Mouse (Mus musculus) liver, embryonic 12.5 days (tissue): ENCODE results near the gene Ofd1. TPM values are rescaled to one million over a fixed set of nuclear protein-coding genes. Genes with fewer than 3 reads are reported as not detected.

Experiments used
- ATAC-seq: fragments of 200-750 bp; cut with Nextera tagmentation; 2 replicates; pipeline ENCODE4 v1.8.0; 2017; ENCODE audit warnings: moderate number of reproducible peaks, mild to moderate bottlenecking, moderate library complexity
- H3K27ac ChIP-seq: fragments of 300-500 bp; sonication (generic); 2 replicates; pipeline ENCODE4 v1.5.1; 2016; ENCODE audit warnings: mild to moderate bottlenecking
- H3K27me3 ChIP-seq: fragments of 300-500 bp; sonication (generic); replicated peaks from 2 replicates; pipeline ENCODE4 v1.6.1; 2016; ENCODE audit warnings: mild to moderate bottlenecking, moderate library complexity
- H3K36me3 ChIP-seq: fragments of 300-500 bp; sonication (generic); 2 replicates; pipeline ENCODE4 v1.6.1; 2016; ENCODE audit warnings: mild to moderate bottlenecking, moderate library complexity
- H3K4me1 ChIP-seq: fragments of 300-500 bp; sonication (generic); 2 replicates; pipeline ENCODE4 v1.6.1; 2016
- H3K4me2 ChIP-seq: fragments of 300-500 bp; sonication (generic); 2 replicates; pipeline ENCODE4 v1.6.1; 2016; ENCODE audit warnings: mild to moderate bottlenecking, moderate library complexity
- H3K4me3 ChIP-seq: fragments of 300-500 bp; sonication (generic); 2 replicates; pipeline ENCODE4 v1.5.1; 2016; ENCODE audit warnings: mild to moderate bottlenecking, moderate library complexity
- H3K9ac ChIP-seq: fragments of 300-500 bp; sonication (generic); 2 replicates; pipeline ENCODE4 v1.6.1; 2016; ENCODE audit warnings: mild to moderate bottlenecking, moderate library complexity
- H3K9me3 ChIP-seq: fragments of 300-500 bp; sonication (generic); replicated peaks from 2 replicates; pipeline ENCODE4 v1.6.1; 2016; ENCODE audit warnings: mild to moderate bottlenecking, moderate library complexity
- WGBS: fragments of 180-500 bp; shearing (Covaris S2); methylation state at CpG from one replicate; pipeline ENCODE4 v1.1.7; 2016; ENCODE audit not compliant: insufficient replicate concordance; 5-methylcytosine and 5-hydroxymethylcytosine counted together
- polyA plus RNA-seq: library from polyadenylated mRNA; unstranded; fragments of >200 nt; fragmentation: Nextera tagmentation; extraction: Ambion mirVana; gene quantifications from 2 replicates; pipeline ENCODE4 v1.2.1, GENCODE M21; 2016

The Ofd1 gene
- polyA plus RNA-seq = 4.4 and 4.7 TPM in 2 replicates

- Histone ChIP-seq H3K27me3 (peaks cover 18% of the 10 kb centered on the region), H3K9me3 (no peaks in the 10 kb centered on the region), H3K36me3 (no peaks in the 10 kb centered on the region), H3K4me1 (peaks cover 29% of the 10 kb centered on the region), H3K4me3 (peak within 1 kb of the TSS; percentile 70), H3K9ac (peak within 1 kb of the TSS; percentile 82), H3K27ac (peak within 1 kb of the TSS; percentile 66; the same call in 1 of the 2 replicates), H3K4me2 (peak within 1 kb of the TSS; percentile 77)
- peak; percentile 99 for ATAC-seq
- 12% methylated on average over 34 of the region's 44 CpGs for WGBS
Observed at GRCm38 (mm10) chrX:166440616-166441063, at the start of gene Ofd1. Ofd1 (minus strand) TSS chrX:166440704.

- Histone ChIP-seq H3K4me2 (peak within 1 kb of the TSS; percentile 69), H3K27ac (peak within 1 kb of the TSS; percentile 75), H3K4me3 (peak within 1 kb of the TSS; percentile 74), H3K9me3 (no peaks in the 10 kb centered on the region), H3K4me1 (peaks cover 10% of the 10 kb centered on the region; the same call in 1 of the 2 replicates), H3K27me3 (0 out of 2 replicates have a peak, but pooled peaks cover 7% of the 10 kb centered on the region), H3K36me3 (peaks cover 18% of the 10 kb centered on the region; the same call in 1 of the 2 replicates), H3K9ac (peak within 1 kb of the TSS; percentile 78)
- ATAC-seq = peak; percentile 98
- 16% methylated on average over 37 of the region's 41 CpGs for WGBS
Observed at GRCm38 (mm10) chrX:166479365-166479983, 39.0 kb upstream of the Ofd1 start, which contains the start of gene Rab9. Rab9 (minus strand) TSS chrX:166479867.

- 11% methylated on average over 28 of the region's 28 CpGs for WGBS
- peaks cover 18% of the 10 kb centered on the region; the same call in 1 of the 2 replicates for H3K36me3 ChIP-seq
Observed at GRCm38 (mm10) chrX:166478631-166479364, 38.3 kb upstream of the Ofd1 start.

GRCm38 (mm10) chrX:166477393-166477792, 36.9 kb upstream of the Ofd1 start:
- Histone ChIP-seq H3K9ac (no peak overlapping the region), H3K4me1 (peaks cover 18% of the 10 kb centered on the region; the same call in 1 of the 2 replicates), H3K27me3 (0 out of 2 replicates have a peak, but pooled peaks cover 2% of the 10 kb centered on the region), H3K4me2 (peak overlapping the region; percentile 69; the same call in 1 of the 2 replicates), H3K27ac (no peak overlapping the region), H3K4me3 (no peak overlapping the region), H3K9me3 (no peaks in the 10 kb centered on the region), H3K36me3 (peaks cover 18% of the 10 kb centered on the region; the same call in 1 of the 2 replicates)
- ATAC-seq = no peak
- 71% methylated on average over 6 of the region's 6 CpGs for WGBS

More at GRCm38 (mm10) chrX:166478631-166479364, 38.3 kb upstream of the Ofd1 start:
- ATAC-seq = peak; percentile 29
- H3K9ac ChIP-seq = peak overlapping the region; percentile 78
- peak overlapping the region; percentile 69 for H3K4me2 ChIP-seq
- 0 out of 2 replicates have a peak, but pooled peaks cover 7% of the 10 kb centered on the region for H3K27me3 ChIP-seq
- H3K4me1 ChIP-seq = peaks cover 15% of the 10 kb centered on the region; the same call in 1 of the 2 replicates
- peak overlapping the region; percentile 75 for H3K27ac ChIP-seq
- no peaks in the 10 kb centered on the region for H3K9me3 ChIP-seq
- peak overlapping the region; percentile 74 for H3K4me3 ChIP-seq

GRCm38 (mm10) chrX:166472612-166473011, 32.1 kb upstream of the Ofd1 start:
- WGBS = 75% methylated on average over 6 of the region's 6 CpGs
- ATAC-seq = no peak
- Histone ChIP-seq H3K9ac (no peak overlapping the region), H3K4me2 (no peak overlapping the region), H3K4me1 (peaks cover 14% of the 10 kb centered on the region; the same call in 1 of the 2 replicates), H3K4me3 (no peak overlapping the region), H3K27ac (no peak overlapping the region), H3K9me3 (no peaks in the 10 kb centered on the region), H3K36me3 (peaks cover 23% of the 10 kb centered on the region; the same call in 1 of the 2 replicates), H3K27me3 (no peaks in the 10 kb centered on the region)

GRCm38 (mm10) chrX:166468321-166468720, 27.8 kb upstream of the Ofd1 start:
- 0 out of 2 replicates have a peak, but pooled peaks cover 5% of the 10 kb centered on the region for H3K36me3 ChIP-seq
- H3K4me3 ChIP-seq = no peak overlapping the region
- H3K4me2 ChIP-seq = no peak overlapping the region
- H3K9me3 ChIP-seq = no peaks in the 10 kb centered on the region
- H3K4me1 ChIP-seq = no peaks in the 10 kb centered on the region
- no peak for ATAC-seq
- no peak overlapping the region for H3K27ac ChIP-seq
- WGBS = 83% methylated on average over 7 of the region's 7 CpGs
- H3K27me3 ChIP-seq = no peaks in the 10 kb centered on the region
- no peak overlapping the region for H3K9ac ChIP-seq

GRCm38 (mm10) chrX:166455525-166455924, 15.0 kb upstream of the Ofd1 start:
- 72% methylated on average over 1 of the region's 1 CpGs for WGBS
- Histone ChIP-seq H3K9ac (no peak overlapping the region), H3K36me3 (peaks cover 30% of the 10 kb centered on the region), H3K4me3 (no peak overlapping the region), H3K4me1 (no peaks in the 10 kb centered on the region), H3K9me3 (no peaks in the 10 kb centered on the region), H3K4me2 (no peak overlapping the region), H3K27ac (no peak overlapping the region), H3K27me3 (no peaks in the 10 kb centered on the region)
- ATAC-seq = no peak

- Histone ChIP-seq H3K9ac (no peak overlapping the region), H3K36me3 (peaks cover 30% of the 10 kb centered on the region), H3K27me3 (no peaks in the 10 kb centered on the region), H3K4me1 (no peaks in the 10 kb centered on the region), H3K9me3 (no peaks in the 10 kb centered on the region), H3K4me3 (no peak overlapping the region), H3K27ac (no peak overlapping the region), H3K4me2 (no peak overlapping the region)
- ATAC-seq = no peak
- WGBS = 58% methylated on average over 3 of the region's 3 CpGs
Observed at GRCm38 (mm10) chrX:166454331-166454730, 13.8 kb upstream of the Ofd1 start.

- no peak overlapping the region for H3K9ac ChIP-seq
- 53% methylated on average over 6 of the region's 6 CpGs for WGBS
- ATAC-seq = no peak
Observed at GRCm38 (mm10) chrX:166453532-166453931, 13.0 kb upstream of the Ofd1 start.

GRCm38 (mm10) chrX:166444552-166444951, 4.0 kb upstream of the Ofd1 start:
- Histone ChIP-seq H3K36me3 (no peaks in the 10 kb centered on the region), H3K4me3 (no peak overlapping the region), H3K27ac (no peak overlapping the region), H3K4me1 (peaks cover 27% of the 10 kb centered on the region), H3K27me3 (peaks cover 18% of the 10 kb centered on the region), H3K9ac (no peak overlapping the region), H3K4me2 (no peak overlapping the region), H3K9me3 (no peaks in the 10 kb centered on the region)
- no peak for ATAC-seq
- WGBS = 34% methylated on average over 3 of the region's 3 CpGs

More at GRCm38 (mm10) chrX:166453532-166453931, 13.0 kb upstream of the Ofd1 start:
- Histone ChIP-seq H3K9me3 (no peaks in the 10 kb centered on the region), H3K27ac (no peak overlapping the region), H3K4me3 (no peak overlapping the region), H3K36me3 (peaks cover 30% of the 10 kb centered on the region), H3K27me3 (no peaks in the 10 kb centered on the region), H3K4me1 (no peaks in the 10 kb centered on the region), H3K4me2 (no peak overlapping the region)

- Histone ChIP-seq H3K36me3 (peaks cover 2% of the 10 kb centered on the region; the same call in 1 of the 2 replicates), H3K4me2 (peak within 1 kb of the TSS; percentile 77), H3K9ac (peak within 1 kb of the TSS; percentile 82), H3K4me1 (peaks cover 24% of the 10 kb centered on the region), H3K9me3 (no peaks in the 10 kb centered on the region), H3K4me3 (peak within 1 kb of the TSS; percentile 70), H3K27ac (peak within 1 kb of the TSS; percentile 66; the same call in 1 of the 2 replicates), H3K27me3 (peaks cover 18% of the 10 kb centered on the region)
- WGBS = 7% methylated on average over 31 of the region's 36 CpGs
- ATAC-seq = peak; percentile 75
Observed at GRCm38 (mm10) chrX:166440036-166440615, 378 bp downstream of the Ofd1 start, which contains the start of gene Trappc2. Trappc2 (plus strand) TSS chrX:166440574.
